Mouse (Mus musculus) hindlimb bud, embryonic 11.5 days (tissue): ENCODE measurements around the gene Piezo1.

ENCODE experiments used
- DNase-seq: peaks from one replicate; pipeline ENCODE4 v3.0.0-alpha.2; 2012; ENCODE audit warnings: low read depth, low spot score; ENCODE audit errors: extremely low spot score

Gene Piezo1

GRCm38 (mm10) chr8:122511552-122511951, 39.6 kb downstream of the Piezo1 start:
- no peak for DNase-seq

- DNase-seq: peak; percentile 60
Observed at GRCm38 (mm10) chr8:122500856-122501255, 50.3 kb downstream of the Piezo1 start.

- DNase-seq: no peak
Observed at GRCm38 (mm10) chr8:122497912-122498311, 53.2 kb downstream of the Piezo1 start.

DNA sequence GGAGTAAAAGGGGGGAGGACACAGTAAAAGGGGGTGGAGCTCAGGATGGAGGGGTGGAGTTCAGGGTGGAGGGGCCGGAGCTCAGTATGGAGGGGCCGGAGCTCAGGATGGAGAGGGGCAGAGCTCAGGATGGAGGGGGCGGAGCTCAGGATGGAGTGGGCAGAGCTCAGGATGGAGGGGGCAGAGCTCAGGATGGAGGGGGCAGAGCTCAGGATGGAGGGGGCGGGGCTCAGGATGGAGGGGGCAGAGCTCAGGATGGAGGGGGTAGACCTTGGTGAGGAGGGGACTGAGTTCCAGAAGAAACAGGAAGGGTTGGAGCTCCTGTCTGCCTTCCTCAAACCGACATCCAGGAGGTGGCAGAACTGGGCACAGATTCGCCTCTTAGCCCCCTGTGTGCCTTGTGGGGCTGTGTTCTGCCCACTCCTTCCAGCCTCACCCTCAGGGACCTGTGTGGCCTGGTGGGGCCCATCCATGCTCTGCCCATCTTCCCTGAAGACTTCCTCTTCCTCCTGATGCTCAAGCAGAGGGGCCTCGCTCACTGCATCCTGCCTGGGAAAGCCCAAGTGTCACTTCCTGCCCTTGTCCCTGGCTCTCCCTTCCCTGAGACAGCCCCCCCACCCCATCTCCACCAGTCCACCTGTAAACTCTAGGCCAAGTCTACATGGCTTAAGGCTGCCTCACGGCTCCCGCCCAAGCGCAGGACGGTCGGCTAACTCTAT, 54.0 kb downstream of the Piezo1 start:
- DNase-seq: no peak

- DNase-seq: no peak
Observed at GRCm38 (mm10) chr8:122488387-122488786, 62.7 kb downstream of the Piezo1 start.

DNA sequence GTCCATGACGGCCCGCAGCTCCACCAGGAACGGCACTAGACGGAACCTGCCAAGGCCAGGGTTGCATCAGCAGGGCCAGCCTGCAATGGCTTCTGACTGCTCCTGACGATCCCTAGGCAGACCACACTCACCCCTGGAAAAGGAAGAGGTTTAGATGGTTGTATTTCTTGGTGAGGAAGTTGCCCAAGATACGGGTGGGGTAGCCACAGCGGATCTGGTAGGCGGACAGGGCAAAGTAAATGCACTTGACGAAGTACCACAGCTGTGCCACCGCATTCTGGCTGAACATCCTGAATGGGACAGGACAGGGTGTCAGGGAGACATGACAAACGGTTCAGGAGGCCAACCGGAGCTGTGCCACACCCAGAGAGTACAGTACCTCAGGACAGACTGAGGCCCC, 66.3 kb downstream of the Piezo1 start:
- no peak for DNase-seq

- no peak for DNase-seq
Observed at GRCm38 (mm10) chr8:122483877-122484276, 67.3 kb downstream of the Piezo1 start.

DNA sequence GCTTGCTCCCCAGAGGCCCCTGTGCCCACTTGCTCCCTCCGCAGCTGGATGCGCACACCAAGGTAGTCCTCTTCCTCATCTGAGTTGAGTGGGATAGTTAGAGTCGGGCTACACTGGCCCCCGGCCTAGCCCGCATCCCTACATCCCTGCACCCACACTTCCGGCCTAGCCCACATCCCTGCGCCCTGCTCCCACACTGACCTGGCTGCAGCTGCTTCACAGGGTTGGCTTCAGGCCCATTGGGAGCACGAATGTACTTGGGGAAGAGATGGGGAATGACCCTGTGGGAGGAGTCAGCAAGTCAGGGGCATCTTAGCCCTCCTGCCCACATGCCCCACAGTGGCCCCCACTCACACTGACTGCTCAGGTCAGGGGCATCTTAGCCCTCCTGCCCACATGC, 68.7 kb downstream of the Piezo1 start:
- no peak for DNase-seq

- peak; percentile 47 for DNase-seq
Observed at GRCm38 (mm10) chr8:122475580-122476320, 75.4 kb downstream of the Piezo1 start, which contains the start of the genes Rnf166 and Ctu2. Rnf166 (minus strand) TSS chr8:122476064. Ctu2 (plus strand) TSS chr8:122476143.

DNA sequence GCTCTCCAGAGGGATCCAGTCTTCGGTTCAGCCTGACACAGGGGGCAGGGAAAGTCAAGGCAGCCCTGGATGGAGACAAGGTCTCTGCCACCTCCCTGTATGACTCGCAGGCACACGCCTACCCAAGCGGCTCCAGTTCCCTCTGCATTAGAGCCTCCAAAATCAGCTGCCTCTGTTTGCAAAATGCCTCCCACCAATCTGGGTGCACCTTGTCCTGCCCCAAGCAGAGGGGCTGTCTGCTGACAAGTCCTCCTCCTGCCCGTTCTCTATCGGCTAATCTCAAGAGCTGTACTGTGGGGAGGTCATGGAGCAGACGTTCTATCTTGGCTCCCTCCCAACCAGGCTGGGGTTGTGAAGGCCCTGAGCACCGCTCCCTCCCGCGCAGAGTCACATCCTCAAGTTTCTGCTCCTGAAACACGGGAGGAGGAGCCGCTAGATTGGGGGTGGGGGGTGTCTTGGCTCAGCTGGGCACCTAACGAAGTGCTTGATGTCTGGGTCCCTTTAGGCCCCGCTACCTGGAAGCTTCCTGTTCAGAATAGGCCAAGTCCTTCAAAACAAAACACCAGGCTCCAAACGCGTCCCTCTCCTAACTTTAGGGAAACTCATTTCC, 76.1 kb downstream of the Piezo1 start:
- DNase-seq: no peak

- no peak for DNase-seq
Observed at GRCm38 (mm10) chr8:122473911-122474421, 77.2 kb downstream of the Piezo1 start.

- DNase-seq: no peak
Observed at GRCm38 (mm10) chr8:122470691-122471090, 80.4 kb downstream of the Piezo1 start.

- DNase-seq: no peak
Observed at GRCm38 (mm10) chr8:122469965-122470364, 81.2 kb downstream of the Piezo1 start.

DNA sequence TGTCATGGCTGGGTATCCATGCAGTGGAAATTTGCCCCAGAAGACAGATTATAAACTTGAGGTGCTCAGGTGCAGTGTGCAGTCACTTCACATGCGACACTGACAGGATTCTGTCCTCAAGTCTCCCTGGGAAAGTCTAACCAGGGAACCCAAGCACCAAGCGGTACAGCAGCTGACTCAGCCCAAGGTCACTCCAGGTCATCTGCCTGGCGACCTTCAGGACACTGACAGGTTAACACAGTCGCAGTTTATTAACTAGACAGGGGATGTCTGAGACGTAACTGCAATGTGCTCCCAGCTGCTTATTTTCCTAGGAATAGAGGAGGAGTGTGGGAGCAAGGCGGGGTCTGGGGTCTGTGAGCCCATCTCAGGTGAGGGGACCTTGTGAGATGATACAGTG, 81.7 kb downstream of the Piezo1 start:
- no peak for DNase-seq

DNA sequence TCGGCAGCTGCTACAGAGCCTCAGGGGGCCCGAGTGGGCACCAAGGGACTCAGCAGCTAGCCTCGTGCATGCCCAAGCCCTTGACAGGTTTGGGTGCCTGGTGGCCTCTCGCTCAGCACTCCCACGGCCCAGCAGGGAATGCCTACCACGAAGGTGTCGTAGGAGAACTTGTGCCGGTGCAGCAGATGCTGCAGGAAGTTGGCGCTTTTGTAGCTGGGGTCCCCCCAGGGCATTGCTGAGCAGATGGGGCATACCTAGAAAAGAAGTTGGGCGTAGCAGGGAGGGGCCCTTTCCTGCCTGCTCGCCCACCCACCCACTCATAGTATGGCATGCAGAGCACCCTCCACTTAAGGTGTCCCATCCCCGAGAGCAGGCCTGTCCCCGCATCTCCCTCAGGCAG, 83.3 kb downstream of the Piezo1 start:
- DNase-seq: no peak

GRCm38 (mm10) chr8:122464985-122465384, 86.1 kb downstream of the Piezo1 start:
- DNase-seq: no peak

DNA sequence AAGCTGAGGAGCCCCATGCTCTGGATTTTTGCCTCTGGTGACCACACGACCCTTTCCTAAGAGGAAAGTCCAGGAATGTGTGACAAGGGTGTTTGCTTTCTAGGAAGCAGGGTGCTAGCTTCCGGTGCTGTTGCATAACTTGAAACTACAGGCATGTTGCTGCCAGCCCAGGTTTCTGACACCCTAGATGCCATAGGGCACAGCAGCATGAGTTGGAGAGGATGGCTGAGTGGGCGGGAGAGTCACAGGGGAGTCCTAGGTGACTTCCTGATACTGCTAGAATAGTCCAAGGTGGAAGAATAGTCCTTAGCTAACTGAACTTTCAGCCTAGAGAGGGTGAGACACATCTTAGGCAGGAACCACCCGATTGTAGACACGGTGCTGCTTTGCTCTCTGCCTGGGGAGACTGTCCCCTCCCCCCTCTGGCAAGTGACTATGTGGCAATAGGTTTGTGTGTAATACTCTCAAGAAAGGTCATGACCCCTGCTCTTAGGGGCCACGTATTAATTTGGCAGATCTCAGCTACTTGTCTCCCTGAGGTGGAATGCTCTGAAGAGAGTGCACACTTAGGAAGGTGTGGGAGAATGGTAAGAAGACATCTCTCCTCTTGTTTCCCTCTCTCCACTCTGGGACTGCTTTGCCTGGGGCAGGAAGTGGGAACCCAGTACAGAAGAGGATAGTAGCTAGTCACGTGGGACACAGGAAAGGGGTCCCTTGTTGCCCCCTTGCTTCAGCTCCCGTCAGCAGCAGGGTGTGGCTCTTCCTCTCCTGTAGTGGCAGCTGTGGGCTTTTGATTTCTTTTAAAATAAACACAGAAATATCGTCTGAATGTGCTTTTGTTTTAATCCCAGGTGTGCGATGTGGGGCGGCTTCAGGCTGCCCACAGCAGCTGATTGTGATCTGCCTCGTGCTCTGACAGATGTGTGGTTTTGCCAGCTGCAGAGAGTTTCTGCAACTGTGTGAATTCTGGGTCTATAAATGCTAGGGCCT, 87.2 kb downstream of the Piezo1 start:
- DNase-seq: no peak

DNA sequence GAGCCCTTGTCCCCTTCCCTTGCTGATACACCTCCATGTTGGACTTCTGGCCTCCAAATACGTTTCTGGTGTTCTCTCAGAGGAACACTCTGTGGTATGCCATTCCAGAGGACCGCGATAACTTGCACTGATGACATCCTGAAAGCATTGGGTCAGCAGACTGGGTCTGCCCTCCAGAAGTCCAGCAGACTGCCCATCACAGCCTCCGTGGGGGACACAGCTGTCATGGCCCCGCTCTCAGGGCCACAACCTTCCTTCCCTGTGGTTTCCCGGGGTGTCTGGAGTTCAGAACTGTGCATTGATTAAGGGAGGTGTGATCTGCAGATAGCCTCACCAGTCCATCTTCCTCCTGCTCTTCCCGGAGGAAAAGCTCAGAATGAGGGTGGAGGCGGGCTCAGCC, 88.6 kb downstream of the Piezo1 start:
- no peak for DNase-seq

DNA sequence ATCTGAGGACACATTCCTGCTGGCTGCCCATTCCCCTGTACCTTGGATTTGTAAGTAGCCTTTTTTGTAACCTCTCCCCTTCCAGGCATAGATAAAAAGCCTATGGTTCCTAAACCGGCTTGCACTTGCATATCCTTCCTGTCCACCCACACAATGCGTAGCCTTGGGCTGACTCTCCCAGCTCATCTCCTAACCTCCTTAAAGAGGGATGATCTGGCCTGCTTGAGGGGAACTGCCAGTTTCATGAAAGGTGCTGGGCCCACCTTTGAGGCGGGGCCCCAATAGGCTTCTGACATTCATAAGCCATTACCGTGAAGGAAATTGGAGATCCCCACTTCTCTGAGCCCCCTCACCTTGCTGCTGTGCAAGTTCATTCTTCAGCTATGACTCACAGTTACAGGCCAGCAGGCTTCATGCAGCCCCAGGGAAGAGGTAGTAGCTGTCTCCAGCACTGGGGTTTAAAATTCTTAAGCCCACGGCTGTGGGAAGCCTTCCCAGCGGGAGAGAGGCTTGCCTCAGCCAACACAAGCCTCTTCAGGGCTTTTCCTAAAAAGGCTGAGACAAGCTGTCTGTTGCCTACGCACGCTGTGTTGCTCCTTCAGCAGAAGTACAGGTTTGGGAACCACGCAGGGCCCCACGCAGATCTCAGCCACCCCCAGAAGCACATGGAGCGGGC, 89.5 kb downstream of the Piezo1 start:
- DNase-seq: no peak
